Mouse (Mus musculus): Measurements from ENCODE around the gene Zbtb4.
"Not testable (repeated sequence)": the region's sequence is repeated elsewhere in the genome, so short reads cannot be mapped to it uniquely, and the experiment has no call there.

Gene Zbtb4

GRCm38 (mm10) chr11:69765221-69766125, at the start of gene Zbtb4:
Gene Zbtb4, plus strand, starts transcription at chr11:69765912.
- peak in 1 of 2 experiments; percentile 34 for DNase-seq (ENCODE audit: low spot score in 2 of 2)

- DNase-seq (ENCODE audit: low spot score in 2 of 2), result no peak
Observed at GRCm38 (mm10) chr11:69715929-69716328, 49.8 kb upstream of the Zbtb4 start.

GRCm38 (mm10) chr11:69716953-69717352, 48.8 kb upstream of the Zbtb4 start:
- DNase-seq (ENCODE audit: low spot score in 2 of 2), result no peak

GRCm38 (mm10) chr11:69718661-69719060, 47.1 kb upstream of the Zbtb4 start:
- no peak for DNase-seq (ENCODE audit: low spot score in 2 of 2)

- no peak for DNase-seq (ENCODE audit: low spot score in 2 of 2)
Observed at GRCm38 (mm10) chr11:69719423-69719822, 46.3 kb upstream of the Zbtb4 start.

GRCm38 (mm10) chr11:69720852-69721251, 44.9 kb upstream of the Zbtb4 start:
- DNase-seq (ENCODE audit: low spot score in 2 of 2), result no peak

GRCm38 (mm10) chr11:69723074-69723473, 42.6 kb upstream of the Zbtb4 start:
- no peak for DNase-seq (ENCODE audit: low spot score in 2 of 2)

GRCm38 (mm10) chr11:69725951-69726350, 39.8 kb upstream of the Zbtb4 start:
- DNase-seq (ENCODE audit: low spot score in 2 of 2), result no peak

GRCm38 (mm10) chr11:69729063-69729462, 36.6 kb upstream of the Zbtb4 start:
- peak; percentile 50 to 72 for DNase-seq (ENCODE audit: low spot score in 2 of 2)

GRCm38 (mm10) chr11:69731408-69731807, 34.3 kb upstream of the Zbtb4 start:
- DNase-seq (ENCODE audit: low spot score in 2 of 2), result not testable (repeated sequence)

- no peak for DNase-seq (ENCODE audit: low spot score in 2 of 2)
Observed at GRCm38 (mm10) chr11:69751635-69752034, 14.1 kb upstream of the Zbtb4 start.

- DNase-seq (ENCODE audit: low spot score in 2 of 2), result no peak
Observed at GRCm38 (mm10) chr11:69752686-69753085, 13.0 kb upstream of the Zbtb4 start.

GRCm38 (mm10) chr11:69754233-69754632, 11.5 kb upstream of the Zbtb4 start:
- no peak for DNase-seq (ENCODE audit: low spot score in 2 of 2)

- no peak for DNase-seq (ENCODE audit: low spot score in 2 of 2)
Observed at GRCm38 (mm10) chr11:69754701-69755100, 11.0 kb upstream of the Zbtb4 start.

GRCm38 (mm10) chr11:69757303-69758089, 8.2 kb upstream of the Zbtb4 start:
- DNase-seq (ENCODE audit: low spot score in 2 of 2), result no peak

- peak; percentile 94 to 95 for DNase-seq (ENCODE audit: low spot score in 2 of 2)
Observed at GRCm38 (mm10) chr11:69758090-69758456, 7.6 kb upstream of the Zbtb4 start.

- peak; percentile 94 to 97 for DNase-seq (ENCODE audit: low spot score in 2 of 2)
Observed at GRCm38 (mm10) chr11:69758478-69758970, 7.2 kb upstream of the Zbtb4 start, which contains the start of gene Polr2a. Gene Polr2a, minus strand, starts transcription at chr11:69758637.

- peak; percentile 70 to 74 for DNase-seq (ENCODE audit: low spot score in 2 of 2)
Observed at GRCm38 (mm10) chr11:69758971-69759721, 6.6 kb upstream of the Zbtb4 start.

- no peak for DNase-seq (ENCODE audit: low spot score in 2 of 2)
Observed at GRCm38 (mm10) chr11:69760160-69760900, 5.4 kb upstream of the Zbtb4 start.

GRCm38 (mm10) chr11:69760901-69761200, 4.9 kb upstream of the Zbtb4 start:
- DNase-seq (ENCODE audit: low spot score in 2 of 2), result no peak

GRCm38 (mm10) chr11:69761868-69762267, 3.8 kb upstream of the Zbtb4 start, which contains the start of gene Slc35g3:
Gene Slc35g3, minus strand, starts transcription at chr11:69761968.
- DNase-seq (ENCODE audit: low spot score in 2 of 2), result no peak

Data from spleen, postnatal 14 days (tissue).